Mouse (Mus musculus) MEL-GATA-1-ER (cell line): ENCODE results near the gene Ednra.
"Not testable (repeated sequence)": the region's sequence is repeated elsewhere in the genome, so short reads cannot be mapped to it uniquely, and the experiment has no call there.

Source experiments
- DNase-seq: peaks from one replicate; pipeline ENCODE4 v3.0.0-alpha.2; 2012; ENCODE audit warnings: low read depth; ENCODE audit errors: extremely low read depth

The Ednra gene

DNA sequence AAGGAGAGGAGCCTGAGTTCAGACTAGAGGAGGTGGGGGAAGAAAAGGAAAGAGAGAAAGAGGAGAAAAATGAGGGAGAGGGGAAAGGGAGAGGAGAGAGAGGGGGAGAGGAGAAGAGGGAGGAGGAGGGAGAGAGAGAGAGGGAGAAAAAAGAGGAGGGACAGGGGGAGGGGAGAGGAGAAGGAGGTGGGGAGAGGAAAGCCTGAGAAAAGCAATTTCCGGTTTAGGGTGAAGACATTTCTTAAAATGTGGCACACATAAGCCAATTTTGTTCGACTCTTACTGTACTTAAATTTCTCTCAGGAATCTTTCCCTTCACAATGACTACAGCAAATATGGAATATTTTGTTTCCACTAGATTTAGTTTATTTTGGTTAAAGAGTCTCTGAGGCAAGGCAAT lies 5.3 kb downstream of the Ednra start:
- no peak for DNase-seq

- no peak for DNase-seq
Measured at GRCm38 (mm10) chr8:77717036-77717435, 7.2 kb downstream of the Ednra start.

- no peak for DNase-seq
Measured at GRCm38 (mm10) chr8:77714455-77714854, 9.8 kb downstream of the Ednra start.

DNA sequence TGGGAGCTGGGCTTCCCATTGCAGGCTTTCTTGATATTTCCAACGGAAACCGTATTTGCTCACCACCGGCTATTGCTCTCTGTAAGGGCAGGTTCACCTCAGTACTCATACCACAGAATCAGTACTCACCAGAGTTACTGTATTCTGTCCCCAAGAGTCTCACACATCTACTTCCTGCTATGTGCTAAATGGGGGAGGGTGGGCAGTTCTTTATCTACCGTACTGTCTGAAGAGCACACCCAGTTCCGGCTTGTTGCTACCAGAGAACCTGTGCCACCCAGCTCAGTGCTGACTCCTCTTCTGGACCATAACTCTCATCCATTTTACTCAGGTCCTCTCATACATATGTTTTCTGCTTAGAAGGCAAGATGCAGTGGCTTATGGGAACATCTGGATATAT lies 10.6 kb downstream of the Ednra start:
- DNase-seq: no peak

DNA sequence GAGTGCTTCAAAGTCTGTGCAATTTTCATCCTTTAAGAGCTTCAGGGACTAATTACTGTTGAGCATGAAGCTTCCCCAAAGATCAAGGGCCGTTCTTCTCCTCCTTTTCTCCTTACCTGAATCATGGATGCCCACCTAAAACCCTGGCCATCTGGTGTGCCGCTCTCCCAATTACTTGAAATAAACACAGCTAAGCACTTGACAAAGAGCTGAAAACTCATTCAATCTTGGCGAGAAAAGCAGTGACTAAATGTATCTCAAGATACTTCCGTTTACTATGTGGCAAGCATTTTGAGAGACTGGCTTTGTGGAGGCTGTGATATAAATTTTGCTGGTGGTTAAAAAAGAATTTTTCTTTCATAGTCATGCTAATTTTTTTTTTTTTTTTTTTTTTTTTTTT lies 19.5 kb downstream of the Ednra start:
- no peak for DNase-seq

GRCm38 (mm10) chr8:77698028-77698427 lies 26.2 kb downstream of the Ednra start:
- DNase-seq: no peak

- DNase-seq: no peak
Measured at GRCm38 (mm10) chr8:77696182-77696581, 28.1 kb downstream of the Ednra start.

- no peak for DNase-seq
Measured at GRCm38 (mm10) chr8:77695486-77696058, 28.7 kb downstream of the Ednra start.

- DNase-seq: no peak
Measured at GRCm38 (mm10) chr8:77695070-77695469, 29.2 kb downstream of the Ednra start.

DNA sequence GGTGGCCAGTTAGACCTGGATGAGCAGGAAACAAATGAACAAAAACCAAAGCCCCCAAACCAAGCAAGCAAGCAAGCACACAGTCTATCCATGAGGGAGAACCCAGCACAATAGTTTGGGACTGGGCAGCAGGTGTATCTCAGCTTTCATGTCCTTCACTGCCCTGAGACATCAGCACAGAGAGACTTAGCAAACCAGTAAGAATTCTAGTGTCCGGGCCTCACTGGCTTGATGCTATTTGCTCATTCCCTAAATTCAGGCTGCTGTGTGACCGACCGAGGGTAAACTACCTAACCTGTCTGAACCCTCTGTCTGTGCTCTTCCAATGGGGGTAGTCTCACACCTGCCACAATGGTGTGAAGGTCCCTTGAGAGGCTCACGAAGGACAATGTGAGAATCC lies 29.7 kb downstream of the Ednra start:
- DNase-seq: no peak

- DNase-seq: not testable (repeated sequence)
Measured at GRCm38 (mm10) chr8:77689421-77690059, 34.7 kb downstream of the Ednra start.

GRCm38 (mm10) chr8:77688978-77689377 lies 35.3 kb downstream of the Ednra start:
- no peak for DNase-seq

- no peak for DNase-seq
Measured at GRCm38 (mm10) chr8:77684372-77684771, 39.9 kb downstream of the Ednra start.

GRCm38 (mm10) chr8:77683356-77684106 lies 40.7 kb downstream of the Ednra start:
- no peak for DNase-seq

- DNase-seq: no peak
Measured at GRCm38 (mm10) chr8:77682008-77682934, 42.0 kb downstream of the Ednra start.

- no peak for DNase-seq
Measured at GRCm38 (mm10) chr8:77672036-77672435, 52.2 kb downstream of the Ednra start.

- DNase-seq: no peak
Measured at GRCm38 (mm10) chr8:77670612-77671363, 53.5 kb downstream of the Ednra start.

GRCm38 (mm10) chr8:77667916-77668315 lies 56.3 kb downstream of the Ednra start:
- no peak for DNase-seq

DNA sequence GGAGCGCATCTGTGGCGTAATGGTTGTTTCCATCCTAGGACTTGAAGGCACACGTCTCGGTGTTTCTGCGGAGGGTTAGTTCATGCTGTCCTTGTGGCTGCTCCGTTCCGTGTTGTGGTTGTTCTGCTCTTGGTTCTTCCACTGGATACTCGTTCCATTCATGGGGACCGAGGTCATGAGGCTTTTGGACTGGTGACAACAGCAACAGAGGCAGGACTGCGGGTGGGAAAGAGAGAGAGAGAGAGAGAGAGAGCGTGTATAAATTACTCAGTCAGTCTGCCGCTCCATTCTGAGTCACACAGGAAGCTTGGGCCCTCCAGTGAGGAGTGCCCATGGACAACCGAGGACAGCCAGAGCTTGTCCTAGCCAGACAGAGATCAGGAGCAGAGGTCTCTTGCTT lies 59.4 kb downstream of the Ednra start:
- no peak for DNase-seq

GRCm38 (mm10) chr8:77659534-77660080 lies 64.7 kb downstream of the Ednra start:
- DNase-seq: no peak

DNA sequence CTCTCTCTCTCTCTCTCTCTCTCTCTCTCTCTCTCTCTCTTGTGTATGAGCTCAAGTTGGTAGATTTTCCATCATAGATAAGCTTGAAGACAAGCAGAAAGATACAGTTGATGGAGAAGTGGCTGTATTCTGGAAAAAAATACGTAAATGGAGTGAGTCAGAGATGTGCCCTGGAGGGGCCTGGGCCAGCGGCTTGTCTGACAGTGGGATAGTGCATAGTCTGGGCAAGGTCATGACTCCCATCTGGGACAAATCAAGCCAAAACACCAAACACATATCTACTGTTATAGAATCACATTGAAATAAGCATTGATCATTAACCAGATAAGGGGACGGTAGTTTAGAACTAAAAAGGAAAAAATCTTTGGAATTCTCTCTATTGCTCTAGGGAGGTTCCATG lies 65.9 kb downstream of the Ednra start:
- no peak for DNase-seq
